Mouse (Mus musculus) cortical plate, adult 2 months (tissue): ENCODE results near the gene Plek.

Experiments
- CTCF ChIP-seq: fragments of 200-500 bp; IDR thresholded peaks from 2 replicates; pipeline ENCODE4 v1.5.1; 2011; ENCODE audit warnings: mild to moderate bottlenecking, control low read depth, low read length; ENCODE audit not compliant: insufficient read depth; ENCODE audit errors: extremely low read depth
- POLR2A ChIP-seq: fragments of 200-500 bp; IDR thresholded peaks from 2 replicates; pipeline ENCODE4 v1.6.1; 2011; ENCODE audit warnings: mild to moderate bottlenecking, low read length, control low read depth; ENCODE audit not compliant: insufficient read depth; ENCODE audit errors: extremely low read depth

GRCm38 (mm10) chr11:16976937-16977336, 75.2 kb downstream of the Plek start:
- TF ChIP-seq POLR2A: no peak
- no peak for TF ChIP-seq CTCF
